Mouse (Mus musculus) kidney, embryonic 15.5 days (tissue): ENCODE measurements at regions not wholly inside any gene's neighbourhood (a gene's known extent, or its start where the extent isn't known, plus 50 kb on each side); places are given as distances from the start of the nearest gene placed in this dataset.

ENCODE experiments used
- ATAC-seq: fragments of 200-750 bp; cut with Nextera tagmentation; replicated peaks from 2 replicates; pipeline ENCODE4 v1.8.0; 2017; ENCODE audit warnings: moderate TSS enrichment; ENCODE audit not compliant: low FRiP score
- H3K27ac ChIP-seq: fragments of 300-500 bp; sonication (generic); 2 replicates; pipeline ENCODE4 v1.5.1; 2015; ENCODE audit warnings: mild to moderate bottlenecking, inconsistent platforms
- H3K27me3 ChIP-seq: fragments of 300-500 bp; sonication (generic); 2 replicates; pipeline ENCODE4 v1.6.1; 2015; ENCODE audit warnings: inconsistent platforms
- H3K36me3 ChIP-seq: fragments of 300-500 bp; sonication (generic); 2 replicates; pipeline ENCODE4 v1.6.1; 2015; ENCODE audit warnings: inconsistent platforms
- H3K4me1 ChIP-seq: fragments of 300-500 bp; sonication (generic); 2 replicates; pipeline ENCODE4 v1.6.1; 2015; ENCODE audit warnings: inconsistent platforms
- H3K4me2 ChIP-seq: fragments of 300-500 bp; sonication (generic); 2 replicates; pipeline ENCODE4 v1.6.1; 2015; ENCODE audit warnings: moderate library complexity, mild to moderate bottlenecking, inconsistent platforms
- H3K4me3 ChIP-seq: fragments of 300-500 bp; sonication (generic); replicated peaks from 2 replicates; pipeline ENCODE4 v1.5.1; 2015; ENCODE audit warnings: mild to moderate bottlenecking, inconsistent platforms
- H3K9ac ChIP-seq: fragments of 300-500 bp; sonication (generic); 2 replicates; pipeline ENCODE4 v1.6.1; 2015; ENCODE audit warnings: mild to moderate bottlenecking, inconsistent platforms
- H3K9me3 ChIP-seq: fragments of 300-500 bp; sonication (generic); replicated peaks from 2 replicates; pipeline ENCODE4 v1.6.1; 2016; ENCODE audit warnings: inconsistent platforms
- WGBS: fragments of 180-500 bp; shearing (Covaris S2); methylation state at CpG from one replicate; pipeline ENCODE4 v1.1.7; 2015; ENCODE audit warnings: mixed read lengths; 5-methylcytosine and 5-hydroxymethylcytosine counted together

DNA sequence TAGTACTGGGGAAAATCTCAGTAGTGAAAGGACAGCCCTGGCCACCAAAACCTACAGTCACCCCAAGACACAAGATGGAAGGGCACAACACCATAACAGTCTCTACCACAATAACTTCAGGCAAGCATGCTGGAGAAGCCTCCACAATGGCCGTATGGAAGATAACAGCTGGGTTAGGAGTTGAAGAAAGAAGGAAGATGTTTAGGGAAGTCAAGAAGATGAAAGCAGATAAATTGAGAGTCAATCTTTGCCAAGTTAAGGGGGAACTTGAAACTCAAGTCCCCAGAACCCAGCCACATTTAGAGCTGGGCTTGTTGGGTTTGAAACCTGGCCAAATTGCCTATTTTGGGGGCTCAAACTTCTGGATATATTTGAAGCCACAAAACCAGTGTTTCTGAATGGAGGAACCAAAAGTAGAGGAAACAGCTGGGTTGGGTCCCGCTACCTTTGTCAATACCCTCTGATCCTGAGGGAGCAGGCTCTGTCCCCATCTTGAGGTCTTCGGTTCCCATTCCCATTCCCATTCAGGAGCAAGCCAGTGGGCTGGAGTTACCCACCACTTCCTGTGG lies 147.8 kb downstream of the Cdc5l start:
- Histone ChIP-seq H3K9ac (no peak overlapping the region), H3K27me3 (peaks cover 1% of the 10 kb centered on the region; the same call in 1 of the 2 replicates), H3K4me2 (no peak overlapping the region), H3K4me3 (no peak overlapping the region), H3K27ac (no peak overlapping the region), H3K36me3 (no peaks in the 10 kb centered on the region), H3K9me3 (no peaks in the 10 kb centered on the region), H3K4me1 (no peaks in the 10 kb centered on the region)
- no peak for ATAC-seq
- WGBS = 88% methylated on average over 3 of the region's 3 CpGs

DNA sequence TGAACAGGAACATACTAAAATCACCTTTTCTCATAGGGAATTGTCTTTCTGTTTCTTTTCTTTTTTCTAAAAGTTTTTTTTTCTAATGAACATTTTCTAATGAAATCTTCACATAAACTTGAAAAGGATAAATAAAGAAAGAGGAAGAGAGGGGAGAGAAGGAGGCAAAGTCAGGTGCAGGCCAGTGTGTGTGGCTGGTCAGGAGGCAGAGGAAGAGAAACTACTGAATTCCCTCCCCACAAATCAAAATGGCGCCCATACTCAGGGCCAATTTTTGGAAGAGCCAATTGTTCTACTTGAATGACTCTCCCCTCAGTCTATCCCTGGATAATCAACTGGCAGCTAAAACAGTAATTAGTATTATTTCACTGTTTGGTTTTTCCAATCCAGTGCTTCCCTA lies 152.0 kb downstream of the Cdc5l start:
- Histone ChIP-seq H3K9ac (no peak overlapping the region), H3K4me1 (peaks cover 10% of the 10 kb centered on the region), H3K9me3 (no peaks in the 10 kb centered on the region), H3K27me3 (peaks cover 10% of the 10 kb centered on the region), H3K4me3 (no peak overlapping the region), H3K27ac (no peak overlapping the region), H3K4me2 (no peak overlapping the region), H3K36me3 (no peaks in the 10 kb centered on the region)
- ATAC-seq = no peak
- 93% methylated on average over 1 of the region's 1 CpGs for WGBS

GRCm38 (mm10) chr17:45279811-45280205 lies 153.7 kb downstream of the Cdc5l start:
- no peak for ATAC-seq
- H3K4me2 ChIP-seq = peak overlapping the region; percentile 33

GRCm38 (mm10) chr17:45279075-45279810 lies 154.3 kb downstream of the Cdc5l start:
- Histone ChIP-seq H3K4me3 (no peak overlapping the region), H3K9me3 (no peaks in the 10 kb centered on the region), H3K36me3 (no peaks in the 10 kb centered on the region), H3K4me2 (peak overlapping the region; percentile 33), H3K9ac (no peak overlapping the region), H3K4me1 (peaks cover 10% of the 10 kb centered on the region), H3K27me3 (peaks cover 11% of the 10 kb centered on the region), H3K27ac (no peak overlapping the region)
- ATAC-seq = peak; percentile 36; the same call in 1 of the 2 replicates
- 18% methylated on average over 13 of the region's 13 CpGs for WGBS

More at GRCm38 (mm10) chr17:45279811-45280205, 153.7 kb downstream of the Cdc5l start:
- H3K9ac ChIP-seq = no peak overlapping the region
- H3K27me3 ChIP-seq = peaks cover 11% of the 10 kb centered on the region
- no peaks in the 10 kb centered on the region for H3K9me3 ChIP-seq
- no peak overlapping the region for H3K27ac ChIP-seq
- H3K4me3 ChIP-seq = no peak overlapping the region
- WGBS = 9% methylated on average over 3 of the region's 3 CpGs
- peaks cover 10% of the 10 kb centered on the region for H3K4me1 ChIP-seq
- H3K36me3 ChIP-seq = no peaks in the 10 kb centered on the region

GRCm38 (mm10) chr17:45277516-45277915 lies 156.0 kb downstream of the Cdc5l start:
- Histone ChIP-seq H3K36me3 (no peaks in the 10 kb centered on the region), H3K27me3 (peaks cover 11% of the 10 kb centered on the region), H3K4me1 (peaks cover 10% of the 10 kb centered on the region), H3K27ac (no peak overlapping the region), H3K4me3 (no peak overlapping the region), H3K9ac (no peak overlapping the region), H3K9me3 (no peaks in the 10 kb centered on the region), H3K4me2 (no peak overlapping the region)
- 66% methylated on average over 3 of the region's 3 CpGs for WGBS
- no peak for ATAC-seq

GRCm38 (mm10) chr17:45276686-45277405 lies 156.7 kb downstream of the Cdc5l start:
- Histone ChIP-seq H3K36me3 (no peaks in the 10 kb centered on the region), H3K9ac (no peak overlapping the region), H3K4me3 (no peak overlapping the region), H3K9me3 (no peaks in the 10 kb centered on the region), H3K4me1 (peaks cover 10% of the 10 kb centered on the region), H3K4me2 (no peak overlapping the region), H3K27ac (no peak overlapping the region), H3K27me3 (peaks cover 11% of the 10 kb centered on the region)
- no peak for ATAC-seq
- 80% methylated on average over 12 of the region's 12 CpGs for WGBS

- 73% methylated on average over 4 of the region's 4 CpGs for WGBS
- Histone ChIP-seq H3K27me3 (peaks cover 6% of the 10 kb centered on the region; the same call in 1 of the 2 replicates), H3K27ac (no peak overlapping the region), H3K36me3 (no peaks in the 10 kb centered on the region), H3K4me1 (peaks cover 8% of the 10 kb centered on the region), H3K9ac (no peak overlapping the region), H3K9me3 (peaks cover 3% of the 10 kb centered on the region), H3K4me2 (no peak overlapping the region), H3K4me3 (no peak overlapping the region)
- ATAC-seq = no peak
These were observed 158.6 kb downstream of the Cdc5l start for GRCm38 (mm10) chr17:45274894-45275293.

GRCm38 (mm10) chr17:45266776-45267175 lies 166.8 kb downstream of the Cdc5l start:
- 60% methylated on average over 6 of the region's 6 CpGs for WGBS
- H3K9me3 ChIP-seq = peaks cover 3% of the 10 kb centered on the region
- H3K27ac ChIP-seq = no peak overlapping the region

GRCm38 (mm10) chr17:45265587-45265986 lies 167.9 kb downstream of the Cdc5l start:
- no peak overlapping the region for H3K27ac ChIP-seq
- H3K9ac ChIP-seq = no peak overlapping the region
- no peak overlapping the region for H3K4me3 ChIP-seq
- no peaks in the 10 kb centered on the region for H3K36me3 ChIP-seq
- peaks cover 6% of the 10 kb centered on the region for H3K4me1 ChIP-seq
- ATAC-seq = no peak
- 77% methylated on average over 7 of the region's 7 CpGs for WGBS
- no peak overlapping the region for H3K4me2 ChIP-seq
- peaks cover 16% of the 10 kb centered on the region; the same call in 1 of the 2 replicates for H3K27me3 ChIP-seq
- H3K9me3 ChIP-seq = no peaks in the 10 kb centered on the region

More at GRCm38 (mm10) chr17:45266776-45267175, 166.8 kb downstream of the Cdc5l start:
- no peak for ATAC-seq
- Histone ChIP-seq H3K9ac (no peak overlapping the region), H3K4me1 (peaks cover 6% of the 10 kb centered on the region), H3K4me2 (no peak overlapping the region), H3K27me3 (peaks cover 16% of the 10 kb centered on the region; the same call in 1 of the 2 replicates), H3K36me3 (no peaks in the 10 kb centered on the region), H3K4me3 (no peak overlapping the region)

DNA sequence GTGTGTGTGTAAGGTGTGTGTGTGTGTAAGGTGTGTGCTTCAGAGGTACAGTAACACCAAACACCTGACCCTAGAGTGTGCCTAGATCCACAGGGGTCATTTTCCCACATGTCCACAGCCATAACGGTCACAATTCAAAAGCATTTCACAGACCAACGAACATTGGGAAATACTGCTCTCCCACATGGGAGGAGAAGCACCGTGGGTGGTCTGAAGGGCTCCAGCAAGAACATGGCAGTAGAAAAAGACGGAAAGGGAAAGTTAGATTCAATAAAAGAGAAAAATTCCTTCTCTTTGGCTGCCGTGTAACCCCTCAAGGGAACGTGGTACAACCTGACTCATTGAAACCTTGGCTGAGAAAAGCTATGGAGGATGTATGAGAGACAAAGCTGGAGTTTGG lies 169.1 kb downstream of the Cdc5l start:
- 26% methylated on average over 6 of the region's 6 CpGs for WGBS

GRCm38 (mm10) chr17:45260421-45260820 lies 173.1 kb downstream of the Cdc5l start:
- ATAC-seq = no peak
- Histone ChIP-seq H3K36me3 (no peaks in the 10 kb centered on the region), H3K9ac (no peak overlapping the region), H3K4me3 (no peak overlapping the region), H3K27me3 (0 out of 2 replicates have a peak, but pooled peaks cover 5% of the 10 kb centered on the region), H3K27ac (no peak overlapping the region), H3K4me2 (no peak overlapping the region), H3K9me3 (no peaks in the 10 kb centered on the region), H3K4me1 (peaks cover 11% of the 10 kb centered on the region)
- 76% methylated on average over 10 of the region's 10 CpGs for WGBS

More for the DNA sequence above, 169.1 kb downstream of the Cdc5l start:
- H3K4me3 ChIP-seq = no peak overlapping the region
- peaks cover 6% of the 10 kb centered on the region for H3K4me1 ChIP-seq
- H3K27ac ChIP-seq = no peak overlapping the region
- no peak overlapping the region for H3K9ac ChIP-seq
- H3K9me3 ChIP-seq = no peaks in the 10 kb centered on the region
- no peak for ATAC-seq
- H3K4me2 ChIP-seq = no peak overlapping the region
- no peaks in the 10 kb centered on the region for H3K36me3 ChIP-seq
- peaks cover 16% of the 10 kb centered on the region; the same call in 1 of the 2 replicates for H3K27me3 ChIP-seq

GRCm38 (mm10) chr17:45258007-45258406 lies 175.5 kb downstream of the Cdc5l start:
- no peak overlapping the region for H3K4me2 ChIP-seq
- H3K9me3 ChIP-seq = no peaks in the 10 kb centered on the region
- no peak for ATAC-seq
- H3K4me3 ChIP-seq = no peak overlapping the region
- peaks cover 10% of the 10 kb centered on the region; the same call in 1 of the 2 replicates for H3K4me1 ChIP-seq
- WGBS = 48% methylated on average over 7 of the region's 7 CpGs
- H3K27ac ChIP-seq = no peak overlapping the region
- peaks cover 19% of the 10 kb centered on the region for H3K27me3 ChIP-seq
- H3K36me3 ChIP-seq = no peaks in the 10 kb centered on the region
- H3K9ac ChIP-seq = no peak overlapping the region
